Mouse (Mus musculus) cerebellum, adult 2 months (tissue): ENCODE measurements at regions not wholly inside any gene's neighbourhood (a gene's known extent, or its start where the extent isn't known, plus 50 kb on each side); places are given as distances from the start of the nearest gene placed in this dataset.

ENCODE experiments used
- CTCF ChIP-seq: fragments of 200-500 bp; IDR thresholded peaks from 2 replicates; pipeline ENCODE4 v1.5.1; 2011; ENCODE audit warnings: low read depth, mild to moderate bottlenecking, control low read depth, low read length, moderate library complexity, borderline replicate concordance; ENCODE audit not compliant: insufficient read depth
- POLR2A ChIP-seq: fragments of 200-500 bp; IDR thresholded peaks from 2 replicates; pipeline ENCODE4 v1.6.1; 2011; ENCODE audit warnings: low read length, control low read depth, borderline replicate concordance; ENCODE audit not compliant: insufficient read depth

GRCm38 (mm10) chr3:142969501-142969900, 87.7 kb upstream of the Pkn2 start:
- TF ChIP-seq POLR2A (no peak), CTCF (no peak)
